Mouse (Mus musculus) stomach, embryonic 16.5 days (tissue): ENCODE data around the gene Gm1673. TPM values are rescaled to one million over a fixed set of nuclear protein-coding genes. Genes with fewer than 3 reads are reported as not detected.
A peak's percentile ranks its signal among the peaks of the same experiment; 100 is the strongest.
"Not testable (repeated sequence)": the region's sequence is repeated elsewhere in the genome, so short reads cannot be mapped to it uniquely, and the experiment has no call there.

Experiments used
- ATAC-seq: fragments of 200-750 bp; cut with Nextera tagmentation; 2 replicates; pipeline ENCODE4 v1.8.0; 2017; ENCODE audit warnings: moderate number of reproducible peaks, moderate TSS enrichment; ENCODE audit not compliant: insufficient read depth, low FRiP score
- H3K27ac ChIP-seq: fragments of 300-500 bp; sonication (generic); 2 replicates; pipeline ENCODE4 v1.5.1; 2014; ENCODE audit warnings: low read length
- H3K27me3 ChIP-seq: fragments of 300-500 bp; sonication (generic); 2 replicates; pipeline ENCODE4 v1.6.1; 2014; ENCODE audit warnings: low read length, control low read depth, mixed read lengths; ENCODE audit not compliant: control insufficient read depth, insufficient read depth
- H3K36me3 ChIP-seq: fragments of 300-500 bp; sonication (generic); 2 replicates; pipeline ENCODE4 v1.6.1; 2014; ENCODE audit warnings: low read length; ENCODE audit not compliant: control insufficient read depth, insufficient read depth
- H3K4me1 ChIP-seq: fragments of 300-500 bp; sonication (generic); 2 replicates; pipeline ENCODE4 v1.6.1; 2014; ENCODE audit warnings: low read length, control low read depth, mixed read lengths; ENCODE audit not compliant: control insufficient read depth, insufficient read depth
- H3K4me2 ChIP-seq: fragments of 300-500 bp; sonication (generic); 2 replicates; pipeline ENCODE4 v1.6.1; 2014; ENCODE audit warnings: low read depth, low read length, mixed read lengths
- H3K4me3 ChIP-seq: fragments of 300-500 bp; sonication (generic); replicated peaks from 2 replicates; pipeline ENCODE4 v1.5.1; 2014; ENCODE audit warnings: mild to moderate bottlenecking, low read length
- H3K9ac ChIP-seq: fragments of 300-500 bp; sonication (generic); 2 replicates; pipeline ENCODE4 v1.6.1; 2014; ENCODE audit warnings: low read length
- H3K9me3 ChIP-seq: fragments of 300-500 bp; sonication (generic); replicated peaks from 2 replicates; pipeline ENCODE4 v1.6.1; 2016; ENCODE audit warnings: low read length, control low read depth; ENCODE audit not compliant: control insufficient read depth
- whole genome bisulfite sequencing: fragments of 180-500 bp; shearing (Covaris S2); extraction: QIAGEN DNeasy Blood & Tissue Kit; methylation state at CpG from one replicate; pipeline ENCODE4 v1.1.7; 2014; 5-methylcytosine and 5-hydroxymethylcytosine counted together
- polyA plus RNA-seq: library from polyadenylated mRNA; unstranded; fragments of >200 nt; fragmentation: Nextera tagmentation; extraction: Ambion mirVana; gene quantifications from 2 replicates; pipeline ENCODE4 v1.2.1, GENCODE M21; 2015

Gm1673 gene
- 43.3 and 63.2 TPM in 2 replicates for polyA plus RNA-seq

DNA sequence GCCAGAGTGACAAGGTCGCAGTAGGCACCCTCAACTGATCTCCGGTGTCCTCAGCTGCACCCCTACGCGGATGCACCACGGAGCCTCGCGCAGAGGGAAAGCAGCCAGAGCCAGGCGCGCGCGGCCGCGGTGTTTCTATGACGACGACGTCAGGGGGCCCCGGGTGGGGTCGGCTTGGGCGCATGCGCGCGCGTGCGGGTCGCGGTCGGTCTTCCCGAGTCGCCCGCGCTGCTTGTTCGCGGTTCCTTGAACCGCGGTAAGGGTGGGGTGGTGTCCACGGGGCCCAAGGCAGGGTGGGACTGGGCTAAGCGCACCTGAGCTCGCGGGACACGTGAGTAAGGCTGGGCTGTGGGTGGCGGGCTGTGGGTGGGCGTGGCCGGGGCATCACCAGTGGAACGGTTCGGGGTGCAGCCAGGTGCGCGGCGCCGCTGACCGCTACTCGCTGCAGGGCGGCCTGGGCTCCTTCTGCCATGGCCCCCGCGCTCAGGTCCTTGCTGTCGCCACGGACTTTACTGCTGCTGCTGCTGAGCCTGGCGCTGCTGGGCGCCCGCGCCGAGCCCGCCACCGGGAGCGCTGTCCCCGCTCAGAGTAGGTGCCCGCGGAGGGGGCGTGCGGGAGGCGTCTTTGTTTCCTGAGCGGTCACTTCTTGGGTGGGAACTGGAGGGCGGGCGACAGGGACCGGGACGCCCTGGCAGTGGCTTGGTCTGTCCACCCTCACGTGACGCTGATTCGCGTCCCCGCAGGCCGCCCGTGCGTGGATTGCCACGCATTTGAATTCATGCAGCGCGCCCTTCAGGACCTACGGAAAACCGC, at the start of gene Gm1673:
Gm1673 (plus strand) TSS at position 125 of the 813 bp plus-strand sequence.
- no peaks in the 10 kb centered on the region for H3K27me3 ChIP-seq
- peak within 1 kb of the TSS; percentile 78 for H3K4me3 ChIP-seq
- H3K4me1 ChIP-seq, result peaks cover 3% of the 10 kb centered on the region; the same call in 1 of the 2 replicates
- H3K4me2 ChIP-seq, result peak within 1 kb of the TSS; percentile 72
- no peaks in the 10 kb centered on the region for H3K36me3 ChIP-seq
- H3K9me3 ChIP-seq, result no peaks in the 10 kb centered on the region
- peak; percentile 85 for ATAC-seq
- H3K27ac ChIP-seq, result 0 out of 2 replicates have a peak within 1 kb of the TSS, but pooled peaks have one; percentile 12
- under 1% methylated on average over 87 of the region's 88 CpGs for WGBS
- H3K9ac ChIP-seq, result peak within 1 kb of the TSS; percentile 79

DNA sequence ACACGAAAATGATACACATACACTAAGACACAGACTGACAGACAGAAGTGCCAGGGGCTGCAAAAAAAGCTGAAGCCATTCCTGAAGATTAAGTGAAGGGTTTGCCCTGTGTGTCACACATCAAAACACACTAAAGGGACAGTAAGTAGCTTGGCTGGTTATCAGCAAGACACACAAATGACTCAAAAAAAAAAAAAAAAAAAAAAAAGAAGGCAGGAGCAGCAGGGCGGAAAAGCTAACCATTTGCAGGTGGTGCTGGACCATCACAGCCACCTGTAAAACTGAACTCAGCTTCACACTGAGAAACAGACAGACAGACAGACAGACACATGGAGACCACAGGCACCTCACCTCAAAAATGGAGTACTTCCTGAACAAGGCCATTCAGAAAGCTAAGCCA, 49.2 kb upstream of the Gm1673 start:
- Histone ChIP-seq H3K9me3 (peaks cover 5% of the 10 kb centered on the region; the same call in 1 of the 2 replicates), H3K4me1 (peaks cover 22% of the 10 kb centered on the region), H3K27me3 (no peaks in the 10 kb centered on the region), H3K36me3 (peaks cover 18% of the 10 kb centered on the region), H3K27ac (no peak overlapping the region), H3K4me3 (no peak overlapping the region), H3K4me2 (peak overlapping the region; percentile 64), H3K9ac (no peak overlapping the region)
- no peak for ATAC-seq
- WGBS, result 73% methylated on average over 2 of the region's 2 CpGs

DNA sequence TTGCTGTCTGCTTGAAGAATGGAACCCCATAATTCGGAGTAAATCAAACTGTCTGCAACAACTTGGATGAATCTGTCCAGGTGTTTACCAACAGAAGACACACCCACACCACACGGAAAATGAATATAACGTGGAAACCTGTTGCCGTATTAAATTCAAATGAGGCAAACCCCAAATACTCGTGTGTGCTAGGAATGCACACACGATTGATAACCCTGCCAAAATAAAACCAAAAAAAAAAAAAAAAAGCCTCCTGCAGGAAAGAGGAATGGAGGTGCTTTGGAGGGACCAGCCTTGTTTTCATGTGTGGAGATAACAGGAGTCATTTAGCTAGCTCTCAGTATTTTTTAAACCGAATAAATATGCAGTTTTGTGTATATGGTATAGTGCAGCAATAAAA, 48.4 kb upstream of the Gm1673 start:
- peaks cover 5% of the 10 kb centered on the region; the same call in 1 of the 2 replicates for H3K9me3 ChIP-seq
- peak overlapping the region; percentile 64 for H3K4me2 ChIP-seq
- H3K27ac ChIP-seq, result no peak overlapping the region
- H3K27me3 ChIP-seq, result no peaks in the 10 kb centered on the region
- H3K36me3 ChIP-seq, result peaks cover 14% of the 10 kb centered on the region
- peaks cover 22% of the 10 kb centered on the region for H3K4me1 ChIP-seq
- no peak for ATAC-seq
- WGBS, result 60% methylated on average over 7 of the region's 7 CpGs
- no peak overlapping the region for H3K9ac ChIP-seq
- H3K4me3 ChIP-seq, result peak overlapping the region; percentile 92

DNA sequence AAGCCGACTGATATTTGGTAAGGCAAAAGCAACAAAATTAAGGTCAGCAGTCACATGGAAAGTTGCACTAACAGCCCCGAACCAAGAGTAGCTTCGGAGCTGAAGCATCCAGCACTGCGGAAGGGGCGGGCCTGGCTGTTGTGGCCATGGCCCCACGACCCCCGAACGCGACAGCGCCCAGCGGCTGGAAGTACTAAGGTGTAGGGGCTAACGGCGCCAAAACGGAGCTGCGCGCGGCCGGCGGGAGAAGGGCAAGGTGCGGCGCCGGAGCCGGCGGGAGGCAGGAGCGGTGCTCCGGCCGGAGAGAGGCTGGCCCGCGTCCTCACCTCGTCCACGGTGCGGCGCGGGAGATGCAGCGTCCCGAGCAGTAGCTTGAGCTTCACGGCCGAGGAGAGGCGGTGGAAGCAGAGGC, 47.5 kb upstream of the Gm1673 start:
- peak; percentile 61 for ATAC-seq

DNA sequence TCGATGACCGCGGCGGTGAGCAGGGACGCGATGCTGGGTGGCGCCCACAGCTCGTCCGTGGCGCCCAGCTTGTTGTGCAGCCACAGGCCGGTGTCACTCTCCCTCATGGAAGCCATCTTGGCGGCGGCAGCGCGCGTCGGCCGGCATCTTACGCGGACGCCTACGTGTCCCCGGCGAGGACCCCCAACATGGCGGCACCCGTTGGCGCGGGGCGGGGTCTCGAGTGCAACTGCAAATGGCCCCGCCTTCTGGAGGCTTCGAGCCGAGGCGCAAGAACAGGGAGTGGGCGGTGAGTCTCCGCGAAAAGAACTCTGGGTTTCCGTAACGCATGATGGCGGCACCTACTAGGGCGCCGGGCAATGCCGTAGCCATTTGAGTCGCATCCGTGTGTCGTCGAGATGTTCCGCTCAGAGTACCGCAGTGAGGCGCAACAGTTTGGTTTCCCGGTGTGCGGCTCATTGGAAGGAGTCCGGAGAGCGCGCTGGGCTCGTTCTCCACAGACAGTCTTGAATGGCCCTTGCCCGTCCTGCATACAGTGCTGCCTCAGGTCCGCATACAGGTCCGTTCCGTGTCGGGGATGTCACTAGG, 47.0 kb upstream of the Gm1673 start, which contains the start of gene Nelfa:
Nelfa (minus strand) TSS at position 294 of the 588 bp plus-strand sequence.
- Histone ChIP-seq H3K4me3 (peak within 1 kb of the TSS; percentile 92), H3K9me3 (0 out of 2 replicates have a peak, but pooled peaks cover 2% of the 10 kb centered on the region), H3K27ac (peak within 1 kb of the TSS; percentile 93), H3K9ac (peak within 1 kb of the TSS; percentile 95), H3K36me3 (peaks cover 10% of the 10 kb centered on the region), H3K4me2 (peak within 1 kb of the TSS; percentile 87), H3K27me3 (no peaks in the 10 kb centered on the region), H3K4me1 (peaks cover 22% of the 10 kb centered on the region)
- ATAC-seq, result peak; percentile 99
- WGBS, result under 1% methylated on average over 61 of the region's 61 CpGs

More for the DNA sequence above, 47.5 kb upstream of the Gm1673 start:
- H3K9ac ChIP-seq, result peak overlapping the region; percentile 95
- H3K36me3 ChIP-seq, result peaks cover 11% of the 10 kb centered on the region
- H3K4me3 ChIP-seq, result peak overlapping the region; percentile 92
- H3K27ac ChIP-seq, result peak overlapping the region; percentile 93
- peaks cover 22% of the 10 kb centered on the region for H3K4me1 ChIP-seq
- no peaks in the 10 kb centered on the region for H3K9me3 ChIP-seq
- WGBS, result under 1% methylated on average over 39 of the region's 39 CpGs
- H3K27me3 ChIP-seq, result no peaks in the 10 kb centered on the region
- peak overlapping the region; percentile 64 for H3K4me2 ChIP-seq

DNA sequence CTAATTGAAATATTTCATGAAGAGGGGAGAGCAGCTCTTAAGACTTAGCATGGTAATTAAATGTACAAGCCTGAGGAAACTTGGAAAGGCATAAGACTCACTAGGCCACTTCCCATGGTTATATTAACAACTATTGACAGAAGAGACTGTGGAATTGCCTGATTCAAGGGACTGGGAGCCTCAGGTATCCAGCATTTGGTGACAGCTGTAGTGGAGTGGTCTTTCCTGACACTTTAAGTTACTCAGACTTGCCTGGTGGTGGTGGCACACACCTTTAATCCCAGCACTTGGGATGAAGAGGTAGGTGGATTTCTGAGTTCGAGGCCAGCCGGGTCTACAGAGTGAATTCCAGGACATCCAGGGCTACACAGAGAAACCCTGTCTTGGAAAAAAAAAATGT, 46.0 kb upstream of the Gm1673 start:
- H3K4me3 ChIP-seq, result peak overlapping the region; percentile 92
- 93% methylated on average over 2 of the region's 2 CpGs for WGBS

DNA sequence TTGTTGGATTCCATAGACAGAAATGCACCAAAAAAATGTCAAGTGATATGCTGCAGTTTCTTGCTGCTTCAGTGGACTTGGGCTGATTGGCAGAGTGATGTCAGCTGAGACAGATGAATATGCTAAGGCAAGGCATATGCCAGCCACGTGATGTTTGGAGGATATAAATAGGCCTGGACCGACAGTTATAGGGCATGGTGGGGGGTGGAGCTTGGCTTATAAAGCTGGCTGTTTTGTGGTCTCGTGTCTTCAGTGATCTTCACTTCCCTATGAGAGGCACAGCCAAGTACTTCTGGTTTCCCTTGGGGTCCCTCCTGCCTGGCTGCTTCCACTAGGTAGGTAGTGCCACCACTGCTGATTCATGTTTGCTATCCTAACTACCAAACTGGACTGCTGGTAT, 44.8 kb upstream of the Gm1673 start:
- Histone ChIP-seq H3K27me3 (no peaks in the 10 kb centered on the region), H3K4me3 (no peak overlapping the region), H3K4me1 (peaks cover 22% of the 10 kb centered on the region), H3K4me2 (no peak overlapping the region), H3K36me3 (peaks cover 6% of the 10 kb centered on the region; the same call in 1 of the 2 replicates), H3K9me3 (0 out of 2 replicates have a peak, but pooled peaks cover 2% of the 10 kb centered on the region), H3K9ac (no peak overlapping the region), H3K27ac (no peak overlapping the region)
- 86% methylated on average over 3 of the region's 3 CpGs for WGBS
- ATAC-seq, result no peak

More for the DNA sequence above, 46.0 kb upstream of the Gm1673 start:
- ATAC-seq, result no peak
- H3K36me3 ChIP-seq, result peaks cover 6% of the 10 kb centered on the region; the same call in 1 of the 2 replicates
- H3K27me3 ChIP-seq, result no peaks in the 10 kb centered on the region
- peak overlapping the region; percentile 87 for H3K4me2 ChIP-seq
- H3K9me3 ChIP-seq, result 0 out of 2 replicates have a peak, but pooled peaks cover 2% of the 10 kb centered on the region
- peak overlapping the region; percentile 83; the same call in 1 of the 2 replicates for H3K9ac ChIP-seq
- no peak overlapping the region for H3K27ac ChIP-seq
- peaks cover 22% of the 10 kb centered on the region for H3K4me1 ChIP-seq

DNA sequence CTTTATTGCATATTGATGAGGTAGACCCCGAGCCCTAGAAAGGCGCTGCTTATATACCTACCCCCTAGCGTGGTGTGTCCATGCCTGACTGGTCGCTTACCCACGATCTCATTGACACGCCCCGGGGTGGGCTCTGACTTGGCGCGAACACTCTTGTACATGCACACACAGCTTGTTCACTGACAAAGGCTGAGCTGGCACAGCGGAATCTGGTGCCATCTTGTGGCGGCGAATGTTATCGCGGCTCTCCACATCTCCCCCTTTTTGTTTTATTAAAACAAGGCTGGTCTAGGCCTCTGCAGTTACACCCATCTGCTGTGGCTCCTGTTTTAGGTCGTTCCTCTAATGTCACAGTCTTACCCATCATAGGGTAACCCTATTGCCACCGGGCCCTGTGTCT, 36.2 kb upstream of the Gm1673 start:
- not testable (repeated sequence) for H3K9me3 ChIP-seq, H3K36me3 ChIP-seq, H3K27me3 ChIP-seq, H3K9ac ChIP-seq, H3K27ac ChIP-seq, H3K4me2 ChIP-seq, ATAC-seq, H3K4me1 ChIP-seq, H3K4me3 ChIP-seq
- WGBS, result 85% methylated on average over 16 of the region's 16 CpGs

DNA sequence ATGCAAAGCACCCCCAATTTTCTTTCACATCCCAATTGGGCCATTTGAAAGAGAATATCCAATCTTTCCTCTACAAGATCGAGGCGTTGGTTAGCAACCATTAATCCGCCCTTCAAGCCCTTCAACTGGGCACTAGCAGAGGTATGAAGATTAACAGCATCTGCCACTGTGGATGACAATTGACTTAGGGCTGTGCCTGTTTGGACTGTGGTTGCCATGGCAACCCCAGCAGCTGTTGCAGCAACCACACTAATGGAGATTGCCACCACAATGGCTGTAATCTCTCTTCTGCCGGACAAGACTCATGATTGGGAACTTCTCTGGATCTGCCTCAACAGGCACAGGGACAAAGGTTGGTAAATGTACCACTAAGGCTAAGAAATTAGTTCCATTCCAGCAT, 34.9 kb upstream of the Gm1673 start:
- Histone ChIP-seq H3K4me3 (no peak overlapping the region), H3K4me1 (no peaks in the 10 kb centered on the region), H3K9ac (no peak overlapping the region), H3K4me2 (no peak overlapping the region), H3K36me3 (no peaks in the 10 kb centered on the region), H3K27ac (no peak overlapping the region), H3K27me3 (no peaks in the 10 kb centered on the region), H3K9me3 (peaks cover 8% of the 10 kb centered on the region; the same call in 1 of the 2 replicates)
- WGBS, result 81% methylated on average over 4 of the region's 4 CpGs
- no peak for ATAC-seq
